Mouse (Mus musculus) E14TG2a.4 (cell line): ENCODE data around the gene Scarb1.

Experiments
- H3K27me3 ChIP-seq: 2 replicates; pipeline ENCODE4 v1.6.1; 2014; ENCODE audit warnings: low read length, control low read depth; ENCODE audit not compliant: insufficient read depth
- H3K36me3 ChIP-seq: 2 replicates; pipeline ENCODE4 v1.6.1; 2014; ENCODE audit warnings: low read length, control low read depth; ENCODE audit not compliant: insufficient read depth
- H3K4me1 ChIP-seq: replicated peaks from 2 replicates; pipeline ENCODE4 v1.6.1; 2014; ENCODE audit warnings: low read depth, low read length, control low read depth
- H3K4me3 ChIP-seq: replicated peaks from 2 replicates; pipeline ENCODE4 v1.5.1; 2014; ENCODE audit warnings: mild to moderate bottlenecking, low read length
- H3K9me3 ChIP-seq: 2 replicates; pipeline ENCODE4 v1.6.1; 2014; ENCODE audit warnings: low read length, control low read depth
- CTCF ChIP-seq: conservative IDR thresholded peaks from 2 replicates; pipeline ENCODE4 v1.5.1; 2014; ENCODE audit warnings: low read length
- NANOG ChIP-seq: IDR thresholded peaks from 2 replicates; pipeline ENCODE4 v1.6.1; 2014; ENCODE audit warnings: borderline replicate concordance, low read length, mixed read lengths
- POU5F1 ChIP-seq: IDR thresholded peaks from 2 replicates; pipeline ENCODE4 v1.6.1; 2014; ENCODE audit warnings: low read length, borderline replicate concordance

The Scarb1 gene

GRCm38 (mm10) chr5:125279216-125279615 is 61.7 kb downstream of the Scarb1 start:
- Histone ChIP-seq H3K4me3 (no peak overlapping the region), H3K9me3 (no peaks in the 10 kb centered on the region), H3K27me3 (no peaks in the 10 kb centered on the region), H3K4me1 (peaks cover 66% of the 10 kb centered on the region), H3K36me3 (peaks cover 29% of the 10 kb centered on the region)
- TF ChIP-seq NANOG (no peak), CTCF (no peak), POU5F1 (no peak)

- peaks cover 66% of the 10 kb centered on the region for H3K4me1 ChIP-seq
- no peak overlapping the region for H3K4me3 ChIP-seq
- H3K27me3 ChIP-seq = no peaks in the 10 kb centered on the region
- H3K36me3 ChIP-seq = peaks cover 29% of the 10 kb centered on the region
- TF ChIP-seq POU5F1 (no peak), NANOG (no peak), CTCF (peak; percentile 93)
- H3K9me3 ChIP-seq = no peaks in the 10 kb centered on the region
These were observed 62.6 kb downstream of the Scarb1 start for GRCm38 (mm10) chr5:125278314-125278713.

- H3K9me3 ChIP-seq = no peaks in the 10 kb centered on the region
- peaks cover 29% of the 10 kb centered on the region for H3K36me3 ChIP-seq
- no peaks in the 10 kb centered on the region for H3K27me3 ChIP-seq
- H3K4me1 ChIP-seq = peaks cover 70% of the 10 kb centered on the region
- no peak overlapping the region for H3K4me3 ChIP-seq
- TF ChIP-seq POU5F1 (no peak), CTCF (no peak), NANOG (no peak)
These were observed 63.6 kb downstream of the Scarb1 start for GRCm38 (mm10) chr5:125277313-125277712.

GRCm38 (mm10) chr5:125276765-125277164 is 64.1 kb downstream of the Scarb1 start:
- Histone ChIP-seq H3K27me3 (no peaks in the 10 kb centered on the region), H3K36me3 (peaks cover 24% of the 10 kb centered on the region), H3K4me3 (no peak overlapping the region), H3K4me1 (peaks cover 70% of the 10 kb centered on the region), H3K9me3 (no peaks in the 10 kb centered on the region)
- no peak for TF ChIP-seq POU5F1
- no peak for TF ChIP-seq CTCF
- TF ChIP-seq NANOG = no peak

- peaks cover 71% of the 10 kb centered on the region for H3K4me1 ChIP-seq
- TF ChIP-seq NANOG = no peak
- TF ChIP-seq POU5F1 = no peak
- no peak for TF ChIP-seq CTCF
- H3K27me3 ChIP-seq = peaks cover 5% of the 10 kb centered on the region
- no peak overlapping the region for H3K4me3 ChIP-seq
- peaks cover 13% of the 10 kb centered on the region for H3K36me3 ChIP-seq
- no peaks in the 10 kb centered on the region for H3K9me3 ChIP-seq
These were observed 65.6 kb downstream of the Scarb1 start for GRCm38 (mm10) chr5:125275315-125275714.

- Histone ChIP-seq H3K9me3 (no peaks in the 10 kb centered on the region), H3K36me3 (peaks cover 13% of the 10 kb centered on the region), H3K4me1 (peaks cover 66% of the 10 kb centered on the region), H3K4me3 (no peak overlapping the region), H3K27me3 (peaks cover 5% of the 10 kb centered on the region)
- TF ChIP-seq CTCF (no peak), POU5F1 (no peak)
These were observed 66.1 kb downstream of the Scarb1 start for GRCm38 (mm10) chr5:125274773-125275172.

GRCm38 (mm10) chr5:125274182-125274581 is 66.7 kb downstream of the Scarb1 start:
- Histone ChIP-seq H3K36me3 (peaks cover 13% of the 10 kb centered on the region), H3K9me3 (no peaks in the 10 kb centered on the region), H3K4me3 (no peak overlapping the region), H3K4me1 (peaks cover 60% of the 10 kb centered on the region), H3K27me3 (peaks cover 9% of the 10 kb centered on the region)
- TF ChIP-seq POU5F1 = no peak
- TF ChIP-seq CTCF = no peak
- TF ChIP-seq NANOG = no peak

GRCm38 (mm10) chr5:125273666-125274109 is 67.2 kb downstream of the Scarb1 start:
- no peaks in the 10 kb centered on the region for H3K9me3 ChIP-seq
- TF ChIP-seq NANOG (no peak), CTCF (peak; percentile 45)

GRCm38 (mm10) chr5:125272231-125272988 is 68.5 kb downstream of the Scarb1 start:
- Histone ChIP-seq H3K36me3 (peaks cover 9% of the 10 kb centered on the region), H3K9me3 (no peaks in the 10 kb centered on the region), H3K4me3 (no peak overlapping the region), H3K4me1 (peaks cover 54% of the 10 kb centered on the region), H3K27me3 (peaks cover 17% of the 10 kb centered on the region)
- TF ChIP-seq POU5F1 (no peak), CTCF (no peak), NANOG (no peak)

More at GRCm38 (mm10) chr5:125273666-125274109, 67.2 kb downstream of the Scarb1 start:
- Histone ChIP-seq H3K27me3 (peaks cover 12% of the 10 kb centered on the region), H3K36me3 (peaks cover 13% of the 10 kb centered on the region), H3K4me3 (no peak overlapping the region), H3K4me1 (peaks cover 55% of the 10 kb centered on the region)
